Comparison of ENCODE assay signal across 17 mouse cellular contexts in the genomic region with DNA sequence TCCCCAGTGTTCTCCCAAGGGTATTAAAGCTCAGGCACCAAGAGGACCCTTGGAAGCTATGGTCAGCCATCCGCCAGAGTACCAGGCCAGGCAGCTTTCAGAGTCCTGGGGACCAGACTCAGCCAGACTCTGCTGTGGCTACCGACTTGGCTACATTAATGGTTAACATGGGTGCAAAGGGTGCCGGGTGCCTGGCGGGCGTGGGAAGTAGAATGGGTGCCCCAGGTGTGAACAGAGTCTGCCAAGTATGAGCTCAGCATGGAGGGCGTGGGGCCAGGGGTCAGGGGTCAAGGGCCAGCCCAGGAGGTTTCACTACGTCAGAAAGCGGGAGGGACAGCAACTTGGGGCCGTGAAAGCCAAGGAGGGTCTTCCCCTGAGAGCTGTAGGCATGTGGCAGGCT. TPM values are rescaled to one million over a fixed set of nuclear protein-coding genes. Genes with fewer than 3 reads are reported as not detected.
DNase-seq lines count a peak whose midpoint lies in the region; ATAC-seq and TF ChIP-seq lines count a peak whose summit lies in the region.
"Had no signal": no experiment of that assay in that cellular context is flagged by ENCODE, and none has a peak within 500 bp of the region (broad histone marks: within the 10 kb centered on the region; RNA-seq: fewer than 3 reads in every experiment).

No protein-coding gene starts in this region.

- peak; percentile 91 for DNase-seq in heart, adult 11 months
- DNase-seq in kidney, adult 9 months = peak; percentile 96
- peak; percentile 89 for DNase-seq in liver, adult 2 months (ENCODE audit: extremely low read depth, low read depth, low spot score)
- peak; percentile 51 for DNase-seq in stomach, postnatal 0 days (ENCODE audit: low spot score)
- no peak for DNase-seq in right cerebral cortex, adult 2 months (ENCODE audit: low spot score in 2 of 2)
- no peak for DNase-seq in heart, adult 18-20 months
- DNase-seq: adrenal gland, adult 8-10 months; cerebellum, adult 9-11 months; embryo, embryonic 11 days; right cerebral cortex, adult 18-20 months; thymus, postnatal 14 days had no signal

- H3K36me3 ChIP-seq in heart, embryonic 11.5 days (ENCODE audit: control insufficient read depth, insufficient read depth, low read length) = peaks cover 3% of the 10 kb centered on the region; the same call in 1 of the 2 replicates
- H3K36me3 ChIP-seq in liver, adult 2 months (ENCODE audit: control insufficient read depth, insufficient read depth, low read length) = peaks cover 6% of the 10 kb centered on the region; the same call in 1 of the 2 replicates
- H3K36me3 ChIP-seq in stomach, postnatal 0 days (ENCODE audit: control insufficient read depth, insufficient read depth, low read length) = peaks cover 21% of the 10 kb centered on the region

- 81% methylated on average over 9 of the region's 9 CpGs for WGBS in heart, embryonic 11.5 days (ENCODE audit: insufficient replicate concordance)
- WGBS in liver, adult 2 months = 19% methylated on average over 9 of the region's 9 CpGs
- WGBS in stomach, postnatal 0 days = 75% methylated on average over 9 of the region's 9 CpGs

- peaks cover 12% of the 10 kb centered on the region for H3K4me1 ChIP-seq in heart, embryonic 11.5 days (ENCODE audit: control insufficient read depth, insufficient read depth, low read length)
- peaks cover 18% of the 10 kb centered on the region for H3K4me1 ChIP-seq in liver, adult 2 months (ENCODE audit: control insufficient read depth, insufficient read depth, low read length)
- H3K4me1 ChIP-seq in stomach, postnatal 0 days (replicated peaks; ENCODE audit: control insufficient read depth, insufficient read depth) = no peaks in the 10 kb centered on the region
- H3K4me1 ChIP-seq: neural tube, embryonic 13.5 days had no signal

- no peak for ATAC-seq in heart, embryonic 11.5 days (replicated peaks; ENCODE audit: insufficient number of reproducible peaks, low FRiP score, low TSS enrichment)
- 0 out of 2 replicates have a peak, but pooled peaks have one; percentile 34 for ATAC-seq in stomach, postnatal 0 days (ENCODE audit: low FRiP score, low TSS enrichment)
- no peak for ATAC-seq in cerebellum, adult (ENCODE audit: insufficient number of reproducible peaks, low FRiP score, low TSS enrichment)
- ATAC-seq: hindbrain, postnatal 0 days had no signal

- H3K79me2 ChIP-seq in liver, adult 2 months (ENCODE audit: control insufficient read depth, insufficient read depth, low read length) = no peaks in the 10 kb centered on the region

- TF ChIP-seq CTCF in liver, adult 2 months (IDR thresholded peaks at IDR 0.05; ENCODE audit: low read depth, low read length) = no peak
- TF ChIP-seq CTCF in stomach, postnatal 0 days (IDR thresholded peaks at IDR 0.05; ENCODE audit: low read depth) = no peak

- H3K27ac ChIP-seq in heart, embryonic 11.5 days (ENCODE audit: low read depth, low read length) = no peak overlapping the region
- peak overlapping the region; percentile 23 for H3K27ac ChIP-seq in liver, adult 2 months (replicated peaks; ENCODE audit: insufficient read depth, low read depth, low read length)
- H3K27ac ChIP-seq in stomach, postnatal 0 days (replicated peaks) = no peak overlapping the region
- H3K27ac ChIP-seq: hindbrain, postnatal 0 days; lung, embryonic 15.5 days; neural tube, embryonic 13.5 days had no signal

- H3K9me3 ChIP-seq in heart, embryonic 11.5 days (replicated peaks; ENCODE audit: control insufficient read depth, low read length) = no peaks in the 10 kb centered on the region
- H3K9me3 ChIP-seq in stomach, postnatal 0 days (ENCODE audit: control insufficient read depth, low read length) = no peaks in the 10 kb centered on the region
- H3K9me3 ChIP-seq: lung, embryonic 15.5 days; neural tube, embryonic 13.5 days had no signal

- no peak overlapping the region for H3K4me3 ChIP-seq in heart, embryonic 11.5 days (ENCODE audit: low read depth, low read length)
- H3K4me3 ChIP-seq in liver, adult 2 months (ENCODE audit: insufficient read depth, low read depth, low read length) = no peak overlapping the region
- no peak overlapping the region for H3K4me3 ChIP-seq in stomach, postnatal 0 days (ENCODE audit: low read depth, low read length)
- H3K4me3 ChIP-seq: lung, embryonic 15.5 days; neural tube, embryonic 13.5 days had no signal

- no peak overlapping the region for H3K4me2 ChIP-seq in heart, embryonic 11.5 days
- H3K4me2 ChIP-seq in stomach, postnatal 0 days (replicated peaks; ENCODE audit: low read depth) = no peak overlapping the region
- H3K4me2 ChIP-seq: lung, embryonic 15.5 days; neural tube, embryonic 13.5 days had no signal

- H3K27me3 ChIP-seq in heart, embryonic 11.5 days (ENCODE audit: control insufficient read depth, insufficient read depth, low read length) = no peaks in the 10 kb centered on the region
- no peaks in the 10 kb centered on the region for H3K27me3 ChIP-seq in liver, adult 2 months (ENCODE audit: control insufficient read depth, insufficient read depth, low read length)
- no peaks in the 10 kb centered on the region for H3K27me3 ChIP-seq in stomach, postnatal 0 days (ENCODE audit: control insufficient read depth, insufficient read depth, low read length)
- H3K27me3 ChIP-seq: lung, embryonic 15.5 days; neural tube, embryonic 13.5 days had no signal

- no peak for TF ChIP-seq POLR2A in liver, adult 2 months (IDR thresholded peaks at IDR 0.05; ENCODE audit: extremely low read depth, insufficient read depth, low read length)

- no peak overlapping the region for H3K9ac ChIP-seq in heart, embryonic 11.5 days (ENCODE audit: low read depth, low read length)
- H3K9ac ChIP-seq in liver, adult 2 months (ENCODE audit: low read depth, low read length) = peak overlapping the region; percentile 22; the same call in 1 of the 2 replicates
- no peak overlapping the region for H3K9ac ChIP-seq in stomach, postnatal 0 days (ENCODE audit: low read length)
- H3K9ac ChIP-seq: lung, embryonic 15.5 days; neural tube, embryonic 13.5 days had no signal

- TF ChIP-seq EP300 in stomach, postnatal 0 days (optimal IDR thresholded peaks at IDR 0.05) = no peak

RNA-seq across cellular contexts. Expression of gene Pdgfa, which starts 16.6 kb away (rescaled TPM):
- polyA plus RNA-seq in heart, embryonic 11.5 days (2014; fragmentation: Nextera tagmentation; extraction: Ambion mirVana) = 29.3 and 30.8 TPM in 2 replicates
- total RNA-seq in liver, adult 2 months (2014; rRNA removed) = 2.8 and 3.2 TPM in 2 replicates
- polyA plus RNA-seq in liver, adult 2 months (2012; rRNA removed) = 1.8 and 3.4 TPM in 2 replicates
- 56.5 and 60.4 TPM in 2 replicates for polyA plus RNA-seq in stomach, postnatal 0 days (2015; fragmentation: Nextera tagmentation; extraction: Ambion mirVana)
- 10 to 100 TPM; 15.5 to 21.7 TPM for total RNA-seq in heart, adult 18-20 months (2021)
- total RNA-seq: granulocyte monocyte progenitor cell, adult 5-6 weeks had no signal

Comparison
In these comparisons a context has a peak if more than half of its experiments do, and no peak if none do; other contexts are left out.
1. DNase-seq: peak in heart, adult 11 months (single experiment), kidney, adult 9 months (single experiment), liver, adult 2 months (single experiment) and stomach, postnatal 0 days (single experiment); none in right cerebral cortex, adult 2 months (0 of 2) and heart, adult 18-20 months (0 of 2).